Mouse (Mus musculus): ENCODE data around the gene Irf6. TPM values are rescaled to one million over a fixed set of nuclear protein-coding genes. Genes with fewer than 3 reads are reported as not detected.
A peak's percentile ranks its signal among the peaks of the same experiment; 100 is the strongest.

Gene Irf6
- polyA plus RNA-seq, 1 experiment = 18.1 TPM

GRCm38 (mm10) chr1:193169856-193170255, 16.9 kb downstream of the Irf6 start:
- H3K4me1 ChIP-seq (ENCODE audit: control insufficient read depth, insufficient read depth, low read length) = no peaks in the 10 kb centered on the region
- H3K9ac ChIP-seq (ENCODE audit: low read depth, poor library complexity, severe bottlenecking) = no peak overlapping the region
- no peaks in the 10 kb centered on the region for H3K27me3 ChIP-seq (ENCODE audit: control insufficient read depth, insufficient read depth, low read length, poor library complexity, severe bottlenecking)
- H3K36me3 ChIP-seq (ENCODE audit: control insufficient read depth, insufficient read depth, low read length, poor library complexity, severe bottlenecking) = no peaks in the 10 kb centered on the region
- H3K27ac ChIP-seq (ENCODE audit: insufficient read depth, low read length) = no peak overlapping the region
- no peaks in the 10 kb centered on the region for H3K9me3 ChIP-seq (replicated peaks; ENCODE audit: control insufficient read depth, insufficient read depth, low read length, poor library complexity, severe bottlenecking)
- TF ChIP-seq EP300 (IDR thresholded peaks at IDR 0.05; ENCODE audit: insufficient read depth, low read depth, low read length) = no peak
- no peak overlapping the region for H3K4me3 ChIP-seq (ENCODE audit: low read depth, low read length)

- H3K4me1 ChIP-seq (ENCODE audit: control insufficient read depth, insufficient read depth, low read length) = no peaks in the 10 kb centered on the region
- no peaks in the 10 kb centered on the region for H3K9me3 ChIP-seq (replicated peaks; ENCODE audit: control insufficient read depth, insufficient read depth, low read length, poor library complexity, severe bottlenecking)
- no peak for TF ChIP-seq EP300 (IDR thresholded peaks at IDR 0.05; ENCODE audit: insufficient read depth, low read depth, low read length)
- peak; percentile 76 for TF ChIP-seq POLR2A (IDR thresholded peaks at IDR 0.05; ENCODE audit: insufficient read depth, low read length)
- no peak for TF ChIP-seq CTCF (IDR thresholded peaks at IDR 0.05; ENCODE audit: low read depth, low read length)
- H3K27ac ChIP-seq (ENCODE audit: insufficient read depth, low read length) = no peak overlapping the region; the same call in 1 of the 2 replicates
- peak overlapping the region; percentile 94 for H3K4me3 ChIP-seq (ENCODE audit: low read depth, low read length)
- no peaks in the 10 kb centered on the region for H3K36me3 ChIP-seq (ENCODE audit: control insufficient read depth, insufficient read depth, low read length, poor library complexity, severe bottlenecking)
- no peaks in the 10 kb centered on the region for H3K27me3 ChIP-seq (ENCODE audit: control insufficient read depth, insufficient read depth, low read length, poor library complexity, severe bottlenecking)
- peak overlapping the region; percentile 74 for H3K9ac ChIP-seq (ENCODE audit: low read depth, poor library complexity, severe bottlenecking)
Observed at GRCm38 (mm10) chr1:193172991-193173809, 20.3 kb downstream of the Irf6 start.

DNA sequence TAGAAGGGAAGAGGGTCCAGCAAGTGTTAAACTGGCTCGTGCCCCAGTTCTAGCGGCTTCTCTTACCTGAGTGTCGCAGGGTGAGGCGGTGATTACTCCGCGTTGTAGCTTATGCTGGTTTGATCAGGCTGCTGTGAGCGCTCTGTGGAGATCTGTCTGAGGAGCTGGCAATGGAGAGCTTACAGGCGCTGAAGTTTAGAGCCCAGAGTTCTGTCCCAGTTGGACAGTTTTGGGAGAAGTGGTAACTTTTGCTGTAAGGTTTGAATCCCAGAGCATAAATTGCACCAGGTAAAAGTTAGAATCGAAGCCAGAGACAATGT, 20.9 kb downstream of the Irf6 start:
- Histone ChIP-seq H3K9ac (ENCODE audit: low read depth, poor library complexity, severe bottlenecking) (peak overlapping the region; percentile 74), H3K9me3 (replicated peaks; ENCODE audit: control insufficient read depth, insufficient read depth, low read length, poor library complexity, severe bottlenecking) (no peaks in the 10 kb centered on the region)

DNA sequence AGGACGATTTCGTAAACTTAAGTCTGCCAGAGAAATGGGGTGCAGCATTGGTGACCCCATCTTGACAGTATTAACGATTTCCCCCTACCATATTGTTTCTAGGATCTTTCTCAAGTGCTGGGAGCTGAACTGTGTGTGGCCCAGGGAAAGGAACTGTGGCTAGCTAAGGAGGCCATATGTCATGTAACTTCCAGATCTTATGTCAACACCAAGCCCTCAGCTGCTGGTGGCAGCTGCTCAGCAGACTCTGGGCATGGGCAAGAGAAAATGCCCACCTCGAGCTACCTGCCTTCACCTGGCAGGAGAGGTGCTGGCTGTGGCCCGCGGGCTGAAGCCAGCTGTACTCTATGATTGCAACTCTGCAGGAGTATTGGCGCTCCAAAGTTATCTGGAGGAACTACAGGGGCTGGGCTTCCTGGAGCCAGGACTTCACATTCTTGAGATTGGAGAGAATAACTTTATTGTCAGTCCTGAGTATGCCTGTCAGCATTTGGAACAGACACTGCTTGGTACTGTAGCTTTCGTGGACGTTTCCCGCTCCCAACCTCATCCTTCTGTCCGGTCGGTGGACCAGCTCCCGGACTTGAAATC, 21.3 kb downstream of the Irf6 start:
- Histone ChIP-seq H3K4me3 (ENCODE audit: low read depth, low read length) (0 out of 2 replicates have a peak overlapping the region, but pooled peaks have one; percentile 4), H3K9ac (ENCODE audit: low read depth, poor library complexity, severe bottlenecking) (peak overlapping the region; percentile 74), H3K27ac (ENCODE audit: insufficient read depth, low read length) (no peak overlapping the region), H3K27me3 (ENCODE audit: control insufficient read depth, insufficient read depth, low read length, poor library complexity, severe bottlenecking) (no peaks in the 10 kb centered on the region), H3K36me3 (ENCODE audit: control insufficient read depth, insufficient read depth, low read length, poor library complexity, severe bottlenecking) (no peaks in the 10 kb centered on the region), H3K9me3 (replicated peaks; ENCODE audit: control insufficient read depth, insufficient read depth, low read length, poor library complexity, severe bottlenecking) (no peaks in the 10 kb centered on the region), H3K4me1 (ENCODE audit: control insufficient read depth, insufficient read depth, low read length) (no peaks in the 10 kb centered on the region)
- TF ChIP-seq CTCF (IDR thresholded peaks at IDR 0.05; ENCODE audit: low read depth, low read length) = no peak
- no peak for TF ChIP-seq EP300 (IDR thresholded peaks at IDR 0.05; ENCODE audit: insufficient read depth, low read depth, low read length)
- TF ChIP-seq POLR2A (IDR thresholded peaks at IDR 0.05; ENCODE audit: insufficient read depth, low read length) = no peak

More for the DNA sequence above, 20.9 kb downstream of the Irf6 start:
- Histone ChIP-seq H3K4me3 (ENCODE audit: low read depth, low read length) (peak overlapping the region; percentile 94), H3K36me3 (ENCODE audit: control insufficient read depth, insufficient read depth, low read length, poor library complexity, severe bottlenecking) (no peaks in the 10 kb centered on the region), H3K4me1 (ENCODE audit: control insufficient read depth, insufficient read depth, low read length) (no peaks in the 10 kb centered on the region), H3K27ac (ENCODE audit: insufficient read depth, low read length) (no peak overlapping the region; the same call in 1 of the 2 replicates), H3K27me3 (ENCODE audit: control insufficient read depth, insufficient read depth, low read length, poor library complexity, severe bottlenecking) (no peaks in the 10 kb centered on the region)
- TF ChIP-seq EP300 (IDR thresholded peaks at IDR 0.05; ENCODE audit: insufficient read depth, low read depth, low read length) (no peak), POLR2A (IDR thresholded peaks at IDR 0.05; ENCODE audit: insufficient read depth, low read length) (no peak), CTCF (IDR thresholded peaks at IDR 0.05; ENCODE audit: low read depth, low read length) (no peak)

DNA sequence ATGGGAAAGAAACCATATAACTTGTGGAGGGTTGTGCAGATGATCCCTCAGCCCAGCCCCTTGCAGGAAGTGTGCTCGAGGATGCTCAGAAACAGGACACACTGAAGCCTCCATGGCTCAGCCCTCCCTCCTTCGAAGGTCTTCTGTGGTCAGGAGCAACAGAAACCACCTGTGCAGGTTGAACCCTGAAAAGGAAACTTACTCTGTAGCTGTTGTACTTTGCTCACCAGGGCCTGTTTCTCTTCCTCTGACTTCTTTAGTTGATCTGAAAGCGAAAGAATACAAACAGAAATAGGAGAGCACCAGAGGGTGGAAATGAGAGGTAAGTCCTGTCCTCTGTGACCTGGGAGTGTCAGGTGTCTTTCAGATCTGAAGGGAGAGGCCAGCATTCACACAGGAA, 28.2 kb downstream of the Irf6 start:
- Histone ChIP-seq H3K9me3 (replicated peaks; ENCODE audit: control insufficient read depth, insufficient read depth, low read length, poor library complexity, severe bottlenecking) (no peaks in the 10 kb centered on the region), H3K9ac (ENCODE audit: low read depth, poor library complexity, severe bottlenecking) (no peak overlapping the region), H3K27ac (ENCODE audit: insufficient read depth, low read length) (no peak overlapping the region), H3K4me1 (ENCODE audit: control insufficient read depth, insufficient read depth, low read length) (no peaks in the 10 kb centered on the region), H3K4me3 (ENCODE audit: low read depth, low read length) (no peak overlapping the region), H3K36me3 (ENCODE audit: control insufficient read depth, insufficient read depth, low read length, poor library complexity, severe bottlenecking) (no peaks in the 10 kb centered on the region), H3K27me3 (ENCODE audit: control insufficient read depth, insufficient read depth, low read length, poor library complexity, severe bottlenecking) (no peaks in the 10 kb centered on the region)
- TF ChIP-seq POLR2A (IDR thresholded peaks at IDR 0.05; ENCODE audit: insufficient read depth, low read length) (no peak), EP300 (IDR thresholded peaks at IDR 0.05; ENCODE audit: insufficient read depth, low read depth, low read length) (no peak), CTCF (IDR thresholded peaks at IDR 0.05; ENCODE audit: low read depth, low read length) (no peak)

DNA sequence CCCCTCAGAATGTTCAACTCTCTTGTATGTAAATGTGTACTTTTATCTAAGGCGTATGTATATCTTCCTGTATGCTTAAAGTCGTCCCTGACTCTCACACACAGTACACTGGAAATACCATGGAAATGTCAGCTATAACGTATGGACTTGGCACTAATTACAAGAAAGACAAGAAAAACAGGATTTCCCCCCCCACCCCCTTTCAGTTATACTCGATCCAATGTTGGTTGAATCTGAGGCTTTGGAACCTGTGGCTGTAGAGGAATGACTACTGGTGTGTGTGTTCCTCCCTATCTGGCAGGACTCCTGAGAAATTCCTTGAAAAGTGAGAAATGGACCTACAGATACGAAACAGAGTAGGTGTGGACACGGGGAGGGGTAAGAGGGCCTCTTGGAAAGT, 35.3 kb downstream of the Irf6 start:
- H3K4me3 ChIP-seq (ENCODE audit: low read depth, low read length) = no peak overlapping the region

More for the DNA sequence above, 35.3 kb downstream of the Irf6 start:
- H3K9ac ChIP-seq (ENCODE audit: low read depth, poor library complexity, severe bottlenecking) = no peak overlapping the region
- H3K4me1 ChIP-seq (ENCODE audit: control insufficient read depth, insufficient read depth, low read length) = no peaks in the 10 kb centered on the region
- no peaks in the 10 kb centered on the region for H3K27me3 ChIP-seq (ENCODE audit: control insufficient read depth, insufficient read depth, low read length, poor library complexity, severe bottlenecking)
- no peaks in the 10 kb centered on the region for H3K9me3 ChIP-seq (replicated peaks; ENCODE audit: control insufficient read depth, insufficient read depth, low read length, poor library complexity, severe bottlenecking)
- TF ChIP-seq EP300 (IDR thresholded peaks at IDR 0.05; ENCODE audit: insufficient read depth, low read depth, low read length) (no peak), CTCF (IDR thresholded peaks at IDR 0.05; ENCODE audit: low read depth, low read length) (no peak), POLR2A (IDR thresholded peaks at IDR 0.05; ENCODE audit: insufficient read depth, low read length) (no peak)
- no peaks in the 10 kb centered on the region for H3K36me3 ChIP-seq (ENCODE audit: control insufficient read depth, insufficient read depth, low read length, poor library complexity, severe bottlenecking)
- H3K27ac ChIP-seq (ENCODE audit: insufficient read depth, low read length) = no peak overlapping the region
